Mouse (Mus musculus): ENCODE data around the gene Il17c.

The Il17c gene

GRCm38 (mm10) chr8:122430646-122431045 is 8.8 kb downstream of the Il17c start:
- no peak for DNase-seq (ENCODE audit: low spot score)

GRCm38 (mm10) chr8:122431694-122432442 is 10.0 kb downstream of the Il17c start:
- DNase-seq (ENCODE audit: low spot score): no peak

DNA sequence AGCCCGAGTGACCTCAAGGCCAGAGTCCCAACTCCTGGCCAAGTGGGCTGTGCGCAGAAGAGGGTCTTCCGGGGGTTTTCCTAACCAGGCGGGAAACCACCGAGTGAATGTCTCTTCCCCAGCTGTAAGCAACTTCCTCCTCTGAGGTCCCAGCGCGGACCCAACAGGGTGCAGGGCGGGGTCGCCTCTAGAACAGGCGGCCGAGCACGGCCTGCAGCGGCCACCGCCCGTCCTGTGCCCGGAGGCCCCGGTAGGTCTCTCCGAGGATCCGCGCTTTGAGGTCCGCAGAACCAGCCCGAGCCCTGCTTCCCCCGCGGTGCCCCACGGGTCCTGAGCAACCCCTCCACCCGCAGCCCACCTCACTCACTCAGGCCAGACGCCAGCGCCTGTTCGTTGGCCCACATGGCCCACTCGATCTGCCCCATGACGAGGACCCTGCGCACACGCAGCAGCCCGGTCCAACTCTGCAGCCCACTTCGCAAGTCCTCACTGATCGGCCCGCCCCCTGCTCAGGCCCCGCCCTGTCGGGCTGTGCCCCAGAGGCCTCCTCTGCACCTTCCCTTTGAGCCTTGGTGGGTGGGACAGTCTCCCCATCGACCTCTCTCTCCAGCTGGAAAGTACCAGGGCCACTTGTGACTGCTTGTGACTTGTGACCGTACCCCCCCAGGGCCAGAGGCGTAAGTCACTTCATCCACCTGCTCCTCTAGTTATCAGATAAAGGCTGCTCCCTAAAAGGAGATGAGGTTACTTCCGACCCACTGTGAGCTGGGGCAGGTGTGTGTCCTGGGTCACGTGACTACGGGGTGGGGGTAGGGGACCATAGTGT is 10.8 kb downstream of the Il17c start, which contains the start of gene Cyba:
TSS of gene Cyba (minus strand) at position 488 of the 826 bp plus-strand sequence.
- DNase-seq (ENCODE audit: low spot score): peak; percentile 89

DNA sequence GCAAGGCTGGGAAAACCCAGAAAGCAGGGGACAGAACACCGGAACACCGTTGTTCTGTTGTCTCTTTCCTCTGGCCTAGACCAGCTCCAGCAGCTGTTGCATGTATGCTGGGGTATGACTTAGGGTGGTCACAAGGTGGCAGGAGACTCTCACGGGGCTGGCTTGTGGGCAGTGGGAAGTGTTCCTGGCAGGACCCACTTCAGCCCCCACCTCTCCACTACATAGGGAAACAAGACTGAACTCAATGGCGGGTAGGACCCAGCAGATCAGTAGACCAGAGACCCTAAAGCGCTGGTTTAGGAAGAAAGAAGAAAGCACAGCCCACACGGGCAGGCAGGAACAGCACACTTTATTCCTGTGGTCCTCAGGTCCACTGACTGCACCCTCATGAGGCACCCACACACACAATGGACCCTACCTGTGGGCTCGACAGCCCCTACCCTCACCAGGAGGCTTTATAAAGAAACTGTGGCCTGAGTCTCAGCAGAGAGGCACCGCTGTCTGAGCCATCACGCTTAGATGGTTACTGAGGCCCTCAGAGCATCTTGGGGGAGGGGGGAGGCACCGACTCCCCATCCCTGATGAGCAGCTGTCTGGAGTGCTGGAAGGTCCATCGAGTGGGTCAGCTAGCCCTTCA is 11.6 kb downstream of the Il17c start:
- DNase-seq (ENCODE audit: low spot score): no peak

- no peak for DNase-seq (ENCODE audit: low spot score)
Observed at GRCm38 (mm10) chr8:122435375-122435774, 13.6 kb downstream of the Il17c start.

DNA sequence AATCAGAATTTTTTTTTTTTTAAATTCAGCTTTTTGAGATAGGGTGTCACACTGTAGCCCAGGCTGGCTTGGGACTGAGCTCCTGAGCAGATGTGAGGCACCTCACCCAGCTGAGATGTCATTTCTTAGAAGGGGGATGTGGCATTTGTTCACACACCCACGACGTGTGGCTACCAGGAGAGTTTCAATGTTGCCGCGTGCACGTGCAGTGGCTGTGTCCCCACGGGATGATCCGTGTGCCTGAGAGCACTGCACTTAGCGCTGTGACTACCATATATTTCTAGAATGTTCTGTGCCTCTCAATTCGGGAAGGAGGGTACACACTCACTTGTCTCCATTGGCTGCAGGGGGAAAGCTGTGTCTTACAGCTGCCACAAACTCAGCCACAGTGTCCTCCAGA is 14.3 kb downstream of the Il17c start:
- no peak for DNase-seq (ENCODE audit: low spot score)

DNA sequence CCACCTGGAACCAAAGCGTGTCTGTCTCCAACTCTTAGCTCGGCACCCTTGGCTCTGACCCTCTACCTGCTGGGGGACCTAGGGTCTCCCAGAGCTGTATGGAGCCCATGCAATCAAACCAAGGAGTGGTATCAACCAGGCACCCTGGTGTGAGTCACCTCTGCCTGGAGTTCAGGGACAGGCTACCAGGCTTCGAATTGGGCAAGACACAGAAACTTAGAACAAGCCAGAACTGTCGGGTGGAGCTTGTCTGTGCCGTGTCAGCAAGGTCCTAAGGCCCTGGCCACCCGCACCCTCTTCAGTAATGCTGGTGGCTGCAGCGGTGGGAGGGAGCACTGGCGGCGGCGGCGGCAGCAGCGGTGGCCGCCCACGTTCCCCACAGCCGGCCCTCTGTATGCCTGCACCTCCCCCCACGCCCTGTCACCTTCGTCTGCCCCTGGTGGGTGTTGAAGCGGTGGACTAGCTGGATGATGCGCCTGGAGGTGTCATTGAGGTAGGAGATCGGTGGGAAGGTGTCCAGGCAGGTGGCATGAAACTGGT is 14.8 kb downstream of the Il17c start:
- no peak for DNase-seq (ENCODE audit: low spot score)

DNA sequence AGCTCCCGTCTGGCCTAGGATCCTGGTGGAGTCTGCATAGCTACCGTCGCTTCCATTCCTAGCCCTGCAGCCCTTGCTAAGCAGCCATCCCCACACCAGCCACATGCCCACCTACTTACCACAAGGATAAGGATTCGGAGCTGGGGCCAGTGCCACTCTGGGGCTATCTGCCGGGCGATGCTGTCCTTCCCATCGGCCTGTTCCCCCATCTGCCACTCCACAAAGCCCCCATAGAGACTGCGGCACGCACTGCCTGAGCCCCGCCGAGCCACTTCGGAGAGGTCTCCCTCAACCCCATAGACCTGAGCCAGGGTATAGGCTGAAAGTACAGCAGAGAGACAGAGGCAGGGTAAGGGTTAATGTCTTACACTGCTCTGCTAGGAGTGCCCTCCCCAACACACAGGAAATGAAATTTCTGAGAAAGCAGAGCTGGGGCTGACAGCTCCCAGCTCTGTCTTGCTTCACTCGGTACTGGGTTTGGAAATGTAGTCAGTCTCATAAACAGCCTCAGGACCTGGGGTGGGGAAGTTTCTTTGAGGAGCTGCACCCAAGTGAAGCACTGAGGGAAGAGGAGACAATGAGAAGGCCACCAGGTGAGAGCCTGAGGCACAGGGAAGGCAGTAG is 16.0 kb downstream of the Il17c start:
- no peak for DNase-seq (ENCODE audit: low spot score)

GRCm38 (mm10) chr8:122439336-122439735 is 17.5 kb downstream of the Il17c start:
- no peak for DNase-seq (ENCODE audit: low spot score)

DNA sequence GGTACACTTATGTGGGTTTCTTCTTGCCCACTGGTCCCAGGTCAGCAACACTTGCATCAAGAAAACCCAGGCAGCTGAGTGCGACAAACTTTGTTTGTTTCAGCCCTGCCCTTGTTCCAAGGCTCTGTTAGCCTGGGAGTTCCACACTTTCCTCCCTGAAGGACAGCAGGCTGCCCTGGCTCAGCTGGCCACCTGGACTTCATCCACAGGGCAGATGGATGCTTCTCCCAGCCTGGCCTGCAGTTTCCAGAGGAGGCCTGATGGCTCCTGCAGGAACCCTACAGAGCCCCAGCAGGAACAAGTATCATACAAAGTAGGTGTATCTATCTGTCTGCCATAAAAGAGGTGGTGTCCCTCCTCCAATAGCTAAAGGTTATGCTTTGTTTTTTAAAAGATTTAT is 19.5 kb downstream of the Il17c start:
- no peak for DNase-seq (ENCODE audit: low spot score)

DNA sequence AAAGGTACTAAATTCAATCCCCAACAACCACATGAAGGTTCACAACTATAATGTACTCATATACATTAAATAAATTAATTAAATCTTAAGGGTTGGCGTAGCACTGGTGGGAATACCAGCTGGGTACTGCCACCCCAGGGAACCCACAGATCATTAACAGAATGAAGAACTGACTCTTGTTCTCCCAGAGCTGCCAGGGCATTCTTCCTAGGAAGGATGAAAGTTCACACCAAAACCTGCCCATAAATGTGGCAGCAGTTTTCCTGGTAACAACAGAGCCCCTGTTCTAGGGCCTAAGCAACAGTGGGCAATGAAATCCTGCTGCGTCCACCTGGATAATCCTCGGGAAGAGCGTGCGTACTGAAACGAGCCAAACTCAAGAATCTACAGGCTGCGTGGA is 20.5 kb downstream of the Il17c start:
- DNase-seq (ENCODE audit: low spot score): no peak

DNA sequence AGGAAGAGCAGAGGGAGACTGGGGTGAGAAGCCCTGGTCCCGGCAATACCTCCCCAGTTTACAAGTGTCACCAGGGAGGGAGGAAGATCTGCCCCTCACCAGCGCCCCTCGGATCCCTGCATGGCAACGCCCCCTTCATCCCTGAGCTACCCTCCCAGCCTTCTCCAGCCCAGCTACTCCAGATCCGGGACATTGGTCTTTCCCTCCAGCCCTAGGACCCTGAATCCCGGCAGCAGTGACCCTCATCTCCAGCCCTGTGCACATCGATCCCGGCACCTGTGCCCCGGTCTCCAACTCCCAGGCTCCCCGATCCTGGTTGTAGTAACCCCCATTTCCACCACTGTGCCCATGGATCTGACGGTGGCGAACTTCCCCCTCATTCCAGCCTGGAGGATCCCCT is 21.0 kb downstream of the Il17c start:
- no peak for DNase-seq (ENCODE audit: low spot score)

DNA sequence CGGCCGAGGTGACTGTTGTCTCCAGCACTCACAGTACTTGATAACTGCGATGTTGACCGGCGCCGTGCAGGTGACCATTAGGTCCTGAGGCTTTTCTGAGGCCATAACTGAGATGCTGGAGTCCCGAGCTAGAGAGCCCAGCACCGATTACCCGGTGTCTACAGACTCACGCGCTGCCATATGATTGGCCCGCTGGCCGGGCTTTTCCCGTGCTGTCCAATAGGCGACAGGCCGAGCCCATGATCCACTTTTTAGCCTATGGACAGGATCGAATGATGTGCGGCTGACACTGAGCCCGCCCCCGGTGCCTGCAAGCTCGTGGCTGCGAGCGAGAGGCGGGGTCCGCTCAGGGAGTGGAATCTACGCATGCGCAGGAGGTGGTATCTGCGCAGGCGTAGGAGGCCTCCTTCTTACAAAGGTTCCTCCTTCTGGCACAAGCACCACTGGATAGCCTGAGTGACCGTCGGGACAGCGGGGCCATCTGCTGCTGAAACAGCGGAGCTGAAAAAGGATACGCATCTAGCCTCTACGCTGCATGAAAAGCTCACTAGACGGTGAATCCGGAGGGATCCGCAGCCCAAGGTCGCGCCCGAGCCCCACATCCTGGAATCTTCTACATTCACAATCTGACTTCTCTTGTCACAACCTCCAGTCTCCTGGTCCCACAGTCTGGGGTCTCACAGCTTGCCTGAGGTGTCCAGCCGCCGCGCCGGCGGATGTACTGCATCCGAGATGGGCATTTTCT is 21.6 kb downstream of the Il17c start, which contains the start of gene Mvd:
TSS of gene Mvd (minus strand) at position 161 of the 745 bp plus-strand sequence.
- DNase-seq (ENCODE audit: low spot score): peak; percentile 100

GRCm38 (mm10) chr8:122444058-122444748 is 22.4 kb downstream of the Il17c start:
- peak; percentile 94 for DNase-seq (ENCODE audit: low spot score)

DNA sequence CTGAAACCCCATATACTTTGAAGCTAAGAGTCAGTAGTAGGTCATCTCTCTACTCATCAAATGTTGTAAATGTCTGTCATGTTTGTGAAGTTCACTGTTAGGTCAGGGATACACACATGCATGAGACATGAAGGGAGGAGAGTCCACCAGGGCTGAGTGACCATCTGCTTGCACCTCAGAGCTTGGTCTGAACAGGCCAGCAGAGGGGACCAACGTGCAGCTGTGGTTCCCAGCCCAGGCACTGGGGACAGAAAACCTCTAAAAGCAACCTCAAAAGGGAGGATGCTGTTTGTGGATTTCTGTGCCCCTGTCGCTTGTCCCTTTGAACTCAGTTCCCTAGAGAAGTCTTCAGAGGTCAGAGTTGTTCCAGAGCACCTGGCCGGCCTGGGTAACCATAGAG is 23.4 kb downstream of the Il17c start:
- no peak for DNase-seq (ENCODE audit: low spot score)

GRCm38 (mm10) chr8:122451161-122451703 is 29.4 kb downstream of the Il17c start:
- no peak for DNase-seq (ENCODE audit: low spot score)

DNA sequence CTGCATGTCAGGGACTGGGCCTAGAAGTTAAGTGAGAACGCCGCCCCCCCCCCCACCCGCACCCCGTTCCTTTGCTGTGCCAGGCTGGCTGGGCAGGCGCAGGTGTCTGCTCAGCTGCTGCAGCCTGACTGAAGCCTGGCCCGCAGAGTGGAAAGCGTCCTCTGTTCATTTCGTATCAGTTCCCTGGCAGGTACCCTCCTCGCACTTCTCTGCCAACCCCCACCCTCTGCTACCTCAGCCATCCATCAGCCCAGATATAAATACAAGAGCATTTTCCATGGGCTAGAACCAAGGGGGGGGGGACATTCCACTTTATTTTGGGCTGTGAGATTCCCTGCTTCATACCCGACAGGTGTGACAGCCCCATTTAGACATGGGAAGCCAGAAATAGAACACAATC is 30.3 kb downstream of the Il17c start:
- DNase-seq (ENCODE audit: low spot score): no peak

DNA sequence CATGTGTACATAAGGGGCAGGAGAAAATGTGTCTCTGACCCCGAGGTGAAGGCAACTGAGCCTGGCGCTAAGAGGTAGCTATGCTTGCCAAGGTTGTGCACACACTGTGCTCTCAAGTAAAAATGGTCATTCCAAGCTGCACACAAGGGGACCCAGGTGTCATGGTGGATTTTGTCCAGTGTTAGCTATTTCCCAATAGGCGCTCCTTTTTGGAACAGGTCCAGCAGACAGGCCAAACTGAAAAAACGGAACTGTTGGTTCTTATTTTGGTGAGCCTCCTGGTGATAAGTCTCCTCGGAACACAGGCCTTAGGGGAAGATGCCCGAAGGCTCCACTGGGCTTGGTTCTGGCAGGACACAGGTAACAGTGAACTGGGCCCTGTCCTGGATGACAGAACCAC is 32.6 kb downstream of the Il17c start:
- DNase-seq (ENCODE audit: low spot score): no peak

- DNase-seq (ENCODE audit: low spot score): no peak
Observed at GRCm38 (mm10) chr8:122457171-122457570, 35.4 kb downstream of the Il17c start.

- no peak for DNase-seq (ENCODE audit: low spot score)
Observed at GRCm38 (mm10) chr8:122459218-122459900, 37.5 kb downstream of the Il17c start.
